Mouse (Mus musculus): ENCODE results near the gene C130074G19Rik.

- TF ChIP-seq CTCF (IDR thresholded peaks at IDR 0.05; ENCODE audit: control insufficient read depth, insufficient read depth, insufficient replicate concordance, low read depth, low read length) (no peak), POLR2A (IDR thresholded peaks at IDR 0.05; ENCODE audit: control insufficient read depth, low read depth, low read length) (no peak)
Measured at GRCm38 (mm10) chr1:184905371-184905770, 22.4 kb upstream of the C130074G19Rik start.
